Mouse (Mus musculus): Measurements from ENCODE around the gene Qk.

Gene Qk

GRCm38 (mm10) chr17:10240081-10240480 is 79.6 kb downstream of the Qk start:
- DNase-seq (ENCODE audit: low read depth): no peak

GRCm38 (mm10) chr17:10236595-10236994 is 83.1 kb downstream of the Qk start:
- DNase-seq (ENCODE audit: low read depth): no peak

DNA sequence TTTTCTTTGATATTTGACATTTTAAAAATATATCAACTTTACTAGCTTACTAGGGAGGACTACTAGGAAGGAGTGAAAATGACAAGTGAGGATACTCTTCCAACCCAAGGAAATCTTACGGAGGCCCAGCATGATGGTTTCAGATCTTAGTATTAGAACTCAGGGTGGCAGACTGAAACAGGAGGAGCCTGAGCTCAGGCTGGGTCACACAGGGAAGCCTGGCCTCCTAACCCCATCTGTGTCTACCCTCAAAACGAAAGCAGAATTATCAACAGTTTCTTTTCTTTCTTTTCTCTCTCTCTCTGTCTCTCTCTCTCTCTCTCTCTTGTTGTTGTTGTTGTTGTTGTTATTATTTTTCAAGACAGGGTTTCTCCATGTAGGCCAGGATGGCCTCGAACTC is 87.2 kb downstream of the Qk start:
- peak; percentile 62 for DNase-seq (ENCODE audit: low read depth)

DNA sequence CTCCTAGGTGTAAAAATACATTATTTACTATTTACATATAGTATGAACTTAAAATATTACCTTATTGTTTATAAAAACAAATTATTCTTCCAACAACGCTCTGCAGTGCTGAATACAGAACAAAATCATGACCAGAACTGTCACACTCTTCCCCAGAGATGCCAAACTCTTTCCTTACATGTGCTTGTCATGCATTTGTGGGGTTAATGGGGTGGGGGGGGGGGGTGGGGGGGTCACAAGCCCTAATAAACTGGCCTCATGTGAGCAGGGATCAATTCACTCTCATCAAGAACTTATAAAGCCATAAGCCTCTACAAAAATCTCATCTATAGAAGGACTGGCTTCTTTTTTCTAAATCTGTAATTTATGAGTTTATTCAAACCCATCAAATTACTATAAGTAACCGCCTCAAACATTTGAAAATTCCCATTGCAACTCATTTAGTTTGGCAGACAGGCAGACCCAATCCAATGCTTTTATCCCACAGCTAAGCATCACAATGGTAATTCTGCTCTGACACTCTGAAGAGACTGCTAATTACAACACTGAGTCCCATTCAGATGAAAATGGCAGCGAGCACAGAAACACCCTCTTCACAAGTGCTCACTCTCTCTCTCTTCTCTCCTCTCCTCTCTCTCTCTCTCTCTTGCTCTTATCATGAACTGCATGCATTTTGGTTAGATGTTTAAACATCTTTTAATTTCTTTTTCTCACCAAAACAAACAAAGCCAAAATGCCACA is 91.7 kb downstream of the Qk start:
- DNase-seq (ENCODE audit: low read depth): no peak

GRCm38 (mm10) chr17:10216164-10216563 is 103.5 kb downstream of the Qk start:
- no peak for DNase-seq (ENCODE audit: low read depth)

DNA sequence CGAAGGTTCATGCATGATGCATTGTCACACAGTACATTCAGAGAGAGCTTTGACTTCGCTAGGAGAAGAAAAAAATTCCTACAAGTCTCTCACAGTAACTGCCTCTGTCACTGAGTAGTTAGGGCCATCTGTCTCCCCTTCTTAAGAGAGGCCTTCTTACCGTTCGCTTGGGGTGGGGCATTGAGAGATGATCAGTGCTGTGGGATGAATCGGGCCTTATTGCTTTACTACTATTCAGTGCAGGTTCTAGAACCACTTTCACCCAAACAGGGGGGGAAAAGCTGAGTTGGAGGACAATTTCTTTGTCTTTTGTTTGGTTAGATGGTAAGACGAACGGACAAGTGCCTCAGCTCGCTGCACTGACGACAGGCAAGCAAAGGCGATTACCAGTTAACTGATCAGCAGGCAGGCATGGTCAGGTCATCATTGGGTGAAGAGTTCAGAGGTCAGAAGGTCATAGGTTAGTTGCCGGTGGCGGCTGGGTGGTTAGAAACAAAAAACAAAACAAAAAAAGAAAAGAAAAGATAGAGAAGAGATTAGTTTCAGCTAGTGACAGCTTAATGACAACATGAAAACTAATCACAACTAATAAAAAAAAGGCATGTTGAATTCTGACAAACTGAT is 110.4 kb downstream of the Qk start:
- DNase-seq (ENCODE audit: low read depth): no peak

GRCm38 (mm10) chr17:10198662-10199061 is 121.0 kb downstream of the Qk start:
- DNase-seq (ENCODE audit: low read depth): no peak

- DNase-seq (ENCODE audit: low read depth): no peak
These were observed 121.4 kb downstream of the Qk start for GRCm38 (mm10) chr17:10198231-10198630.

- DNase-seq (ENCODE audit: low read depth): no peak
These were observed 124.0 kb downstream of the Qk start for GRCm38 (mm10) chr17:10195703-10196102.

DNA sequence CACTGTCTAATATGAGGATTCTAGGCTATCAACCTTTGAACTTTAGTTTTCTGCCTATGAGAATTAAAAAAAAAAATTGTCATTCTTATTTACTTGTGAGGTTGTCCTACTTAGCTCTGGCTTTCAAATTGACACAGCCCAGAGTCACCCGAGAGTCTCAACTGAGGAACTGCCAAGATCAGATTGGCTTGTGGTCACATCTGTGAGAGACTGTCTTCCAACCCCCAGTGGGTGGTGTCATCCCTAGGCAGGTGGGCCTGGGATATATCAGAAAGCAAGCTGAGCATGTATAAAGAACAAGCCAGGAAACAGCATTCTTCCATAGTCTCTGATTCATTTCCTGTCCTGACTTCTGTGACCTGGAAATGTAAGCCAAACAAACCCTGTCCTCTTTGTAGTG is 128.8 kb downstream of the Qk start:
- no peak for DNase-seq (ENCODE audit: low read depth)

DNA sequence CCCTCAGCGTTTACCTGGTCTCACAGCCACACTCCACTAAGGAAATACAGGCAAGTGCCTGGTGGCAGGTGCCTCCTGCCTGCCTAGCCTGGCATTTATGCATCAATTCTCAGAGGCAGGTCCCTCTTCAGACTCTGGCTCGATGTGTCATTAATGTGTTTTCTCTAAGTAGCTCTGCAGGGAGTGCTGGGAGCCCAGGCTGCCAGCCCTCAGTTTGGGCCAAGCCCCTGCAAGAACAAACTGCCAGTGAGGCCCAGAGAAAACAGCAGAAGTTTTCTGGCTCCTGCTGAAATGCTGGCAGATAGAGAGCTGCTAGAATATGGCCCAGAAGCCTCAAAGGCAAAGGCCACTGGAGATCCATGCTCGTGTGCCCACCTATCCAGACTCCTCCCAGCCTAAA is 131.2 kb downstream of the Qk start:
- no peak for DNase-seq (ENCODE audit: low read depth)

- no peak for DNase-seq (ENCODE audit: low read depth)
These were observed 132.1 kb downstream of the Qk start for GRCm38 (mm10) chr17:10187431-10188020.

DNA sequence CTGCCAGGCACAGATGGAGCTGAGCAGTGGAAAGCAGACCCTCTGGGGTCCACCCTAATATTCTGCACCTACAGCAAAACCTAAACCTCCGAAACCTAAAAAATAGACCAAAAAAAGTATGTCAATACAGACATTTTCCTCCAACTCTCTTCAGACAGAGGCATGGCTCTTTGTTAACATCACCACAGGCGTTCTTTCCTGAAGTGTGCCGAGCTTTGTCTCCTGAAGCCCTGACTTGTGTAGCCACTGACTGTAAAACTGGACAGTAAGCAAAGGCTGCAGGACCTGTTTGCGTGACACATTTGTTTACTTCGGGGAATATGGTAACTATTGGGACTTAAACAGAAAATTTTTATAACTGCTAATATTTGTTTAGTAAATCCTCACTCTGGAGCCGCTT is 137.9 kb downstream of the Qk start:
- no peak for DNase-seq (ENCODE audit: low read depth)

- DNase-seq (ENCODE audit: low read depth): no peak
These were observed 142.6 kb downstream of the Qk start for GRCm38 (mm10) chr17:10177096-10177495.

DNA sequence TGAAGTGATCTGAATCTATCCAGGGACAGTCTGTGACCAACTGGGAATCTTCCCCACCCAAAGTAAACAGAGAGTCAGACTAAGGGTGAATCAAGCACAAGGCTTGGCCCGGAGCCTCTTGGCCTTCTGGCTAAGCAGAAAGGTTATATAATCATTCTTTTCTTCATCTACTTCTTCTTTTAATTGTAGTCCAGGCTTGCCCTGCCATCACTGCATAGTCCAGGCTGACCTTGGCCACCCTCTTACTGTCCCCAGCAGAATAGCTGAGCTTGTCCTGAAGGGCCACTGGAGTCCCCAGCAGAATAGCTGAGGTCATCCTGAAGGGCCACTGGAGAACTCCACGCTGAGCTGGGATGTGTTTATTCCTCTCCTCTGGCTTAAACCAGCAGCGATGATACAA is 158.4 kb downstream of the Qk start:
- no peak for DNase-seq (ENCODE audit: low read depth)

DNA sequence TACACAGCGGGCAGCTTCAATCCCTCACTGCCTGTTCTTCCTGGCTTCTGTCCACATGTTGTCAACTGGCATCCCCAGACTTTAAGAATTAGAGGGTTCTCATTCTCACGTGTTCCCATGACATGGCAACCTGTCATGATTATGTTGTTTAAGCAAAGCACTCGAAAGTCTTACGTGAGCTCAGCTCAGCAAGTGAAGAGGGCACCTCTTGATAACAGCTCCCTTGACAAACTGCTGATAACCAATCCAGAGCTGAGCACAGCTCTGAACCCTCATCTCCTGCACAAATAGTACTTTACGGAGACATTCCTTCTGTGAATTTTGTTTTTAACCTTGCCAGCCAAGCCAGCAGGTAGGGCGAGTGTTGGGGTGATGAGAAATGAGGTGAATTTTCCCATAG is 159.2 kb downstream of the Qk start:
- DNase-seq (ENCODE audit: low read depth): no peak

DNA sequence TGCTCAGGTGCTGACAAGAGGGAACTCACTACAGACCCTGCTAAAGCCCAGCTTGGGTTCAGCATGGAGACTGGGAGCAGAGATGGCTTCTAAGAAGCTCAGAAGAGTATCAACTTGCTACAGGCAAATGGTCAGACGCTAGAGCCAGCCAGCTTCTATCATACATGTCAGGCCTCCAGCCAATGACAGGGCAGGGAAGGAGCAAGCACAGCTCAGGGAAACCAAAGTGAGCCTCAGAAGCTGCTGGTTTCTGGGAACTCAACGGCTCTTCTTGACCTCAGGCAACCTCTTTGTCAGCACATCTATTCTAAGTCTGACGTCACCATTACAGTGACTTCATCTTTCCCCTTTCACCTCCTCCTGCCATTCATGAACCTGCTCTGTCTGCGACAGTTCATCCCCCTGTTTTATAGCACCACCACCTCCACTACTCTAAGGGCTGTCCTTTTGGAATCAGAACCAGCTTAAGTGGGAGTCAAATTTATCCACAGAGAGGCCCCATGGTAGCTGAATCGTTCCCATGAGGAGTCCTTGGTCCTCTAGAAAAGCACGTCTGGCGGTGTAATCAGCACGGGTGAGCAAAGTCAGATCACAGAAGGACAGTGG is 166.7 kb downstream of the Qk start:
- DNase-seq (ENCODE audit: low read depth): no peak

Data from induced T-regulatory cell, adult 2 months (primary cell).